Mouse (Mus musculus): Measurements from ENCODE around the gene Slc25a3. TPM values are rescaled to one million over a fixed set of nuclear protein-coding genes. Genes with fewer than 3 reads are reported as not detected.

Gene Slc25a3
- polyA plus RNA-seq, 1 experiment, result 253 TPM

DNA sequence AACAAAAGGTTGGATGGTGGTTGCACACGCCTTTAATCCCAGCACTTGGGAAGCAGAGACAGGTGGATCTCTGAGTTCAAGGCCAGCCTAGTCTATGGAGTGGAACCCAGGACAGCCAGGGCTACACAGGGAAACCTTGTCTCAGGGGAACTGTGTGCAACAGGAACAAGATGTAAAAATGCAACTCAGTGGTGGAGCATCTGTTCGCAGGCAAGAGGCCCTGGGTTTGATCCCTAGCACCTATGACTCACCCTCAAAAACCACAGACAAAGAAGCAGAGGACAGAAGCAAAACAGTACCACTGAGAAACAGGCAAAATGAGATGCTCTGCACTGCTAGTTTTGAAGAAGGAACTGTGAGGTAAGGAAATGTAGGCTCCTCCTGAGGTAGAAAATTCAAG, 47.2 kb downstream of the Slc25a3 start:
- TF ChIP-seq FLI1 (IDR thresholded peaks at IDR 0.05; ENCODE audit: low read length) (no peak), GATA1 (IDR thresholded peaks at IDR 0.05; ENCODE audit: borderline replicate concordance, low read length) (no peak)
- H3K4me1 ChIP-seq, result peaks cover 27% of the 10 kb centered on the region
- no peak overlapping the region for H3K4me3 ChIP-seq (replicated peaks)
- no peaks in the 10 kb centered on the region for H3K27me3 ChIP-seq (replicated peaks)
- peaks cover 7% of the 10 kb centered on the region; the same call in 1 of the 2 replicates for H3K9me3 ChIP-seq
- peaks cover 77% of the 10 kb centered on the region for H3K36me3 ChIP-seq (replicated peaks; ENCODE audit: low read length)

- H3K36me3 ChIP-seq (replicated peaks; ENCODE audit: low read length), result peaks cover 92% of the 10 kb centered on the region
- H3K4me3 ChIP-seq (replicated peaks), result no peak overlapping the region
- H3K27me3 ChIP-seq (replicated peaks), result no peaks in the 10 kb centered on the region
- peaks cover 20% of the 10 kb centered on the region for H3K4me1 ChIP-seq
- peaks cover 7% of the 10 kb centered on the region; the same call in 1 of the 2 replicates for H3K9me3 ChIP-seq
- TF ChIP-seq FLI1 (IDR thresholded peaks at IDR 0.05; ENCODE audit: low read length) (no peak), GATA1 (IDR thresholded peaks at IDR 0.05; ENCODE audit: borderline replicate concordance, low read length) (no peak)
Measured at GRCm38 (mm10) chr10:91073345-91073744, 50.5 kb downstream of the Slc25a3 start.

DNA sequence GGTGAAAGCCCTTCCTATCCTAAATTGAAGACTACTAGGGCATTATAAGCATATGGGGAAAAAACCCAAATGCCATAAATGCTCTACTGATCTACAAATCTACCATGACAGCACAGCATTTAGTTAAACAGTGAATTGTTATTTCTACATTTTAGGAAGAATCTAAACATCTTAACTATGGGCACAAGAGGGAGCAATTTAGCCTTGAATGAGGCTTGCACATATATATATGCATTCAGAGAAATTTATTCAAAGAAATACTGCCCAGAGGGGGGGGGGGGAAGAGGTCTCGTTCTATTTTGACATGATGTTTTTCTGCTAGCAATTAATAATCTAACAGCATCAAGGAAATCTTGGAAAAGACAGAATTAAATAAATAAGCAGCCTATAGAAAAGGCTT, 52.1 kb downstream of the Slc25a3 start:
- peaks cover 7% of the 10 kb centered on the region; the same call in 1 of the 2 replicates for H3K9me3 ChIP-seq
- no peak overlapping the region for H3K4me3 ChIP-seq (replicated peaks)

More for the DNA sequence above, 52.1 kb downstream of the Slc25a3 start:
- H3K27me3 ChIP-seq (replicated peaks), result no peaks in the 10 kb centered on the region
- no peak for TF ChIP-seq GATA1 (IDR thresholded peaks at IDR 0.05; ENCODE audit: borderline replicate concordance, low read length)
- TF ChIP-seq FLI1 (IDR thresholded peaks at IDR 0.05; ENCODE audit: low read length), result no peak
- peaks cover 92% of the 10 kb centered on the region for H3K36me3 ChIP-seq (replicated peaks; ENCODE audit: low read length)
- peaks cover 10% of the 10 kb centered on the region; the same call in 1 of the 2 replicates for H3K4me1 ChIP-seq

Other genes starting within 250 kb of the Slc25a3 start
- gene Apaf1, start 41.3 kb downstream of the Slc25a3 start, polyA plus RNA-seq (2012; ENCODE audit: insufficient read depth, low replicate concordance), result 2.9 and 5.1 TPM in 2 replicates
- gene Ikbip, start 41.1 kb downstream of the Slc25a3 start, polyA plus RNA-seq (2012; ENCODE audit: insufficient read depth, low replicate concordance), result 5.3 and 7.9 TPM in 2 replicates
- 25.4 and 51.4 TPM in 2 replicates for gene Tmpo, start 57.3 kb upstream of the Slc25a3 start, polyA plus RNA-seq (2012; ENCODE audit: insufficient read depth, low replicate concordance)

Measured in megakaryocyte, embryonic 14.5 days (primary cell).